Mouse (Mus musculus): ENCODE measurements at regions not wholly inside any gene's neighbourhood (a gene's known extent, or its start where the extent isn't known, plus 50 kb on each side); places are given as distances from the start of the nearest gene placed in this dataset.
"Not testable (repeated sequence)": the region's sequence is repeated elsewhere in the genome, so short reads cannot be mapped to it uniquely, and the experiment has no call there.

DNA sequence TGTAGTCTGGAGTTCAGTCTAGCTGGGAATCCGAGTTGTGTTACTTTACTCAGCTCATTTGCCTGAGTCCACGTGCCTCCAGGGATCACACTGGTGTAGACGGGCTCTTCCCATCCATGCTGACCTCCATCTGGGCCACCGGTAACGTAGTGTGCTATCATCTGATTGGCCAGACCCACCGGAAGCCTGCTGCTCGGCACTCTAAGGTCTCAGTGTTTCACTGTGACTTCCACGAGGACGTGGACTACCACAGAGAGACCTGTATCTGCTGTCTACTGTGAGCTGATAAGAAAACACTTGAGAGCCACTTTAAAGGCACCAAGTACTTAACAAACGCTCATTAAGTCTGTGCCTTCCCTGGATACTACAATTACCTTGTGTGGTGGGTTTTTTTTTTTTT, 262.8 kb upstream of the Nr5a2 start:
- DNase-seq (ENCODE audit: low spot score in 2 of 2) = no peak

DNA sequence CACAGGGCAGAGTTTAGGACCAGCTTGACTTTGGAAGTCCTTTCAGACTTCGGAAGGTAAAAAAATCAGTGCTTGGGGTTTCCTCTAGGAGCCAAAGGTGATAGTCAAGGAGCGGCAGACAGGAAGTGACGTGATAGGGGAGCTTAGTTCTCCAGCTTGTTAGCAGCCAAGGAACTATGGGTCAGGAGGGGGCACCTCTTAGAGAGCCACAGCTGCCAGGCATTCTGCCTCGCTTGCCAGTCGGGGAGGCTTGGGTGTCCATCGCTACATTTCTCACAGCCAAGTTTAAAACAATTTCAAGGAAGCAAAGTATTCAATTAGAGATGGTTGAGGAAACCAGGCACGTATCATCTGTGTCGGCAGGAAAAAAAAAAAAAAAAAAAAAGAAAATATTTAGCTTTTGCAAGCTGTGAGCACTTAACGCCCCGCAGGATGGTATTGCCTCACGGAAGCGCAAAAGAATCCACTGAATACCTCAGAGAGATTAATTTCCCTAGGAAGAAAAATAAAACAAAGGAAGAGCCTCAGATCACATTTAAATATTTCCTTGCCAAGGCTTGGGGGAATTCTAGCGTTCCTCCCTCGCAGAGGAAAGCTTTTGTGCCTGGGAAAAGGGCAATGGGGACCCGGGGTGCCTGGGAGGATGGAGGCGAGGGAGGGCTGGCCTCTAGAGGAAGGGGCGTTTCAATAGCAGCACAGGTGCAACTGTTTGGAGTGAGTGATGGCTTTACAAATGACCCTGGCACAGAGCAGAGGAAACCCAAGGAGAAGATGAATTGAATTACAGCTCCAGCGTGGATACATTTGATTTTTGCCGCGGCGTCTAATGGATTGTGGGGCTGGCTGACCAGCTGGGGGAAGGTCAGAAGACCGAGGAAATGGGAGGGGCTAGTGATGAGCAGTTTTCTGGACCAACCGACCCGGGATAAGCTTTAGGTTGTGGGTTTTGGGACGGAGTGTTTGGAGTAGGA, 261.1 kb upstream of the Nr5a2 start:
- DNase-seq (ENCODE audit: low spot score in 2 of 2) = no peak

DNA sequence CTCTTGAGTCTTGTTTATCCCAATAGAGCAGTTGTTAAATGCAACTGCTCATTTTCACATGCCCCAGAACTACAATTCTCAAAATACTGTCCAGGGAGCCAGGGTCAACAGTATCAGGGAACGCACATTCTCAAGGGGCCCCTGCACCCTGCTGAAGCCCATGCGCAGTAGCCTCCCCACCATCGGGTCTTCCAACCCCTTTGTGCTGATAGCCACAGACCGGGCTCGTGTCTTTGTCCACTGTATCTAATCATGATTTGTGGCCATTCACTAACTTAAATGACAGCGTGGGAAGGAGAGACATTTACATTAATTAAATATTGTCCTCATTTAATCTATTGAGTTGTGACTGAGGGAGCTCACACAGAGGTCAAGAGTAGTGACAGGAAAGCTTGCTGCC, 260.0 kb upstream of the Nr5a2 start:
- no peak for DNase-seq (ENCODE audit: low spot score in 2 of 2)

DNA sequence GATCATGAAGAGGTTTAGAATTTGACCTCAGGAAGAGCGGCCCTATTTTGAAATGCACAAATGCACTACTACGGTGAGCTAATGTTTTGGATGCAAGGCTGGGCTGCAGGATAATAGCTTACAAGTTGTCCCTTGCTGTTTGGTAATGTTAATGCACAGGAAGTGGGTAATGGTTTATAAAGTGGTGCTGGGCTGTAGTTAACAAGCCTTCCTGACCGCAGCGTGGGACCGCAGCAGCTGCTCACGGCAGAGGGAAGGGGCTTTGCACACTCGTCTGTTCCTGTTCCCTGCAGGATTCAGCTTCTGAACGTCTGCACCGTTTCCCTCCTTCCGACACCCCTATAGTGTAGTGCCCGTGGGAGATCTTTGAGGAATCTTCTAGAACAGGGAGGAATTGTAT, 258.4 kb upstream of the Nr5a2 start:
- no peak for DNase-seq (ENCODE audit: low spot score in 2 of 2)

DNA sequence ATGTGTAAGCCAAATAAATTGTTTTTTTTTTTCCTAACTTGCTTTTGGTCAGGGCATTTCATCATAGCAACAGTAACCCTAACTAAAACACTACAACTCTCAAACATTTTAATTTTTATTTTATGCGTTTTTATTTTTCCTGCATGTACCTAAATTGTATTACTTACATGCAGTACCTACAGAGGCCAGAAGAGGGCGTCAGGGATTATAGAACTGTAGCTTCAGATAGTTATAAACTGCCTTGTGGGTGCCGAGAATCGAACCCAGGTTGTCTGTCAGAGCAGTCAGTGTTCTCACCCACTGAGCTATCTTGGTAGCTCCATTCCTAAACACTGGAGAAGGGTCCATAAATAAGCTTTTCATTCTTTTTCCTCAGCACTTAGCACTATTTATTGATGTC, 257.8 kb upstream of the Nr5a2 start:
- DNase-seq (ENCODE audit: low spot score in 2 of 2) = no peak

DNA sequence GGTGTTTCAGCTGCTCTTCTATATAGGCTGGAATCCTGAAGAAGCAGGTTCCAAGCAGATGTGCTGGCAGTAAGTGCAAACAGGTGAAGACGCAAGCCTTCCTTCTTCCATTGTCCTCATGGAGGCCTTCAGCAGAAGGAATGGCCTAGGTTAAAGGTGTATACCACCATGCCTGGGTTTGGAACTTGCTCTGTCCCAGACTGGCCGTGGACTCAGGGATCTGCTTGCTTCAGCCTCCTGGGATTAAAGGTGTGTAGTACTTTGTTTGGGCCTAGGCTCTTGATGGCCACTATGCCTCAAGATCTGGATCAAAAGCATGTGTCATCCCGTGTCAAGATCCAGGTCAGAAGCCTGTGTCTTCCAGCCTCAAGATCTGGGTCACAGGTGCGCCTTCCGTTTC, 257.0 kb upstream of the Nr5a2 start:
- no peak for DNase-seq (ENCODE audit: low spot score in 2 of 2)

DNA sequence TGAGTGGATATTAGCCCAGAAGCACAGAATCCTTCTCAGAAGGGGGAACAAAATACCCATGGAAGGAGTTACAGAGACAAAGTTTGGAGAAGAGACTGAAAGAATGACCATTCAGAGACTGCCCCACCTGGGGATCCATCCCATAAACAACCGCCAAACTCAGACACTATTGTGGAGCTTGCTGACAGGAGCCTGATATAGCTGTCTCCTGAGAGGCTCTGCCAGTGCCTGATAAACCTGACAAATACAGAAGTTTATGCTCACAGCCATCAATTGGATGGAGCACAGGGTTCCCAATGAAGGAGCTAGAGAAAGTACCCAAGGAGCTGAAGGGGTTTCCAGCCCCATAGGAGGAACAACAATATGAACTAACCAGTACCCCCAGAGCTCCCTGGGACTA, 254.1 kb upstream of the Nr5a2 start:
- DNase-seq (ENCODE audit: low spot score in 2 of 2) = not testable (repeated sequence)

DNA sequence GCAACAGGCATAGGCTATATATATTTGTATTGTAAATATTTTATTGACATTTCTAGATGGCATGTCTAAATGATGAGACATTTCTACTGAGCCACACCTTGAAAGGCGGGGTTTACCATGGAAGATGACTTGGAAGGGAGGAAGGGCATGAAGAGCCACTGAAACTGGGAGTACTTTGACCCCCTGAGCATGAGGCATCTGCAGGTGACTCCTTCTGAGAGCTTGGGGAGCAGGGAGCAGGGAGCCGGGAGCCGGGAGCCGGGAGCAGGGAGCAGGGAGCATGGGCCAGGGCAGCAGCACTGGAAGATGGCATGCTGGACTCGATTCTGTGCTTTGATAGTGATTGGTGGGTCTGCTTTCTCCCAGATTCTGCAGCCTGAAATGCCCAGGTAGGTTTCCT, 253.5 kb upstream of the Nr5a2 start:
- DNase-seq (ENCODE audit: low spot score in 2 of 2) = no peak

DNA sequence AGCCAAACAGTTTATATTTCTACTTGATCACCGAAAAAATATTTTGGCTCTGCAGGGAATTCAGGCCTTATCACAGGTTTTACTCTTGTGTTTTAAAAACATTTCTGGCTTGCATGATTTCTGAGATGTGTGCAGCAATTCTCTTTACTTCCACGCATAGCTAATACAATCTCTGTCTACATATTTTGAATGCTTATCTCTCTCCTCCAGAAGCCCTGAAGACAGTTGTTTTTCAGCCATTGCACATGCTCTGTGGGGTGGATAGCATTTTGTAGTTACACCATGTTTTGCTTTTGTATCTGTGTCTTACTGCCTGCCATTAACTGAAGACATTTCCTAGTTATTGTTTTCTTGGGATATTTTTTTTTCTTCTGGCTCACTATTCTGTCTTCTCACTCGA, 252.6 kb upstream of the Nr5a2 start:
- DNase-seq (ENCODE audit: low spot score in 2 of 2) = no peak

DNA sequence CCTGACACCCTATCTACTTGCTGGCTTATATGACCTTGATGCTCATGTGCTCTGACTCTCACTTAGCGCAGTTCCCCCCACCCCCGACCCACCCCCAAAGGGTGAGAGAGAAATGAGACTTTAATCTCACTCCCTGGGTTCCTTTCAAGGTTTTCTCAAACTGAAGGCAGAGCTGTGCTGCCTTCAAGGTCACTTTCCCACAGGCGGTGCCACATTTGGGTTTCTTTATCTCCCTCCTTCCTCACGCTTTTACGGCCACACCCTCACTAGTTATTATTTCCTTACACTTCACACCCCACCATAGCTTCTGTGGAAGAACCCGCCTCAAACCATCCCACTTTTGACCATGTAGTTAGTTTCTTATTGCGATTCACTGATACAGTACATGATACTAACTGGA, 244.1 kb upstream of the Nr5a2 start:
- DNase-seq (ENCODE audit: low spot score in 2 of 2) = no peak

DNA sequence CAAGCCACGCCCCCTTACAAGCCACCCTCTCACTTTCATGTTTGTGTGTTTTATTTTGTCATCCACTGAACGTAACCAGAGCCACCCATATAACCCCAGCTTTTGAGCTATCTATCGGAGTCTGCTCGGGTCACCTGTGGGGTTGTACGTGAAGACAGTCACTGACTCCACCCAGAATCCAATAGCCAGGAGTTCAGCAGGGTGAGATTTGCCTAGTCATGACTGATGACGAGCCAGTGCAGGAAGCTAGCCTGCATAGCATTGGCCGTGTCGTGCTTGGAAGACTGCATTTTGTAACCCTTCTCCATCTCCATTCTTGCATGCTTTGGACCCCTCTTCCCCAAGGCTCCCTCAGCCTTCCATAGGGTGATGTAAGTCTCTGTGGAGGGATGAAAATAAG, 243.3 kb upstream of the Nr5a2 start:
- no peak for DNase-seq (ENCODE audit: low spot score in 2 of 2)

DNA sequence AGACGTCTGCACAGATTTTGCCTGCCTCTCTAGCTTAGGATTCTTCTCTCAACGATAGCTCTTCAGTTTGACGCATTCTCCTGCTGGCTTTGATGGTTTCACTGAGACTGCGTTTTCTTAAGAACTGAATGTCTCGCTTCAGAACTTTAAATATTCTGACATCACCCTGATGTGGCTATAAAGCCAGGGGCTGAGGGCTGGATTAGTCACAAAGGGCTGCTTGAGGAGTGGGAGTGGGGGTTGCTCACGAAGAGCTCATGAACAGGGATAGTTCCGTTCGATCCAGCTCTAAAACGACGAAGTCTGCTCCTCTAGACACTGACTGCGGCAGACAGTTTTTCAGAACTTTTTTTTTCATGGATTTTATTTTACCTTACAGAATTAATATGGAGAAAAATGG, 240.7 kb upstream of the Nr5a2 start:
- no peak for DNase-seq (ENCODE audit: low spot score in 2 of 2)

DNA sequence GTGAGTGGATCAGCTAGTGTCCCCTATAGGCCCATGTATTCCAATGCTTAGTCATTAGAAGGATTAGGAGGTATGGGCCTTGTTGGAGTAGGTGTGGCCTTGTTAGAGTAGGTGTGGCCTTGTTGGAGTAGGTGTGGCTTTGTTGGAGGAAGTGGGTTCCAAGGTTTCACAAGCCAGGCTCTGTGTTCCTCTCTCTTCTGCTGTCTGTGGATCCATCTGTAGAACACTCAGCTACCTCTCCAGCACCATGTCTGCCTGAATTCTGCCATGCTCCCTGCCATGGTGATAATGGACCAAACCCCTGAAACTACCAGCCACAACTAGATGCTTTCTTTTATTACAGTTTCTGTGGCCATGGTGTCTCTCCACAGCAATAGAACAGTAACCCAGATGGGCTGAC, 235.7 kb upstream of the Nr5a2 start:
- no peak for DNase-seq (ENCODE audit: low spot score in 2 of 2)

DNA sequence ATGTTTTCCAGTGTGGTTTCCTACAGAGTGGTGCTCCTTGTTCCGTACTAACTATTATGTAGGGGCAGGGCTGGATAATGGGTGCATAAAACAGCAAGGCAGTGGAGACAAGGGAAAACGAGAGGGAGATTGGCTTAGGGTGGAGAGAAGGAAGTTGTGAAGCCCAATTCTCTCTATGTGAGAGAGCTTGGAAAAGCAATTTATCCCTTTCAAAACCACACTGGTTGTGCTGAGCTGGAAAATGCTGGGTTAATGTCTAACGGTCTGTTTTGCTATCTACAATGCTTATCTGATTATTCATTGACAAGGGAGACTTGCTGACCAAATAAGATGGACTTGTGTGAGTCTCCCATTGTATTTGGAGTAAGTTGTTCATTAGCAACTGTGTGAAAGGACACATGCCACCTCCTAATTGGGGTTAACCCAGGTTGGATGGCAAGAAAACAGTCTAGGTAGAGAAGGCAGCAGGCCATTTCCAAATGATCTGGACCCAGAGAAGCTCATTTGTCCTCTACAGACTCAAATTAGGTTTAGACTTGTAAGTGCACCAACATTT, 234.9 kb upstream of the Nr5a2 start:
- DNase-seq (ENCODE audit: low spot score in 2 of 2) = no peak

DNA sequence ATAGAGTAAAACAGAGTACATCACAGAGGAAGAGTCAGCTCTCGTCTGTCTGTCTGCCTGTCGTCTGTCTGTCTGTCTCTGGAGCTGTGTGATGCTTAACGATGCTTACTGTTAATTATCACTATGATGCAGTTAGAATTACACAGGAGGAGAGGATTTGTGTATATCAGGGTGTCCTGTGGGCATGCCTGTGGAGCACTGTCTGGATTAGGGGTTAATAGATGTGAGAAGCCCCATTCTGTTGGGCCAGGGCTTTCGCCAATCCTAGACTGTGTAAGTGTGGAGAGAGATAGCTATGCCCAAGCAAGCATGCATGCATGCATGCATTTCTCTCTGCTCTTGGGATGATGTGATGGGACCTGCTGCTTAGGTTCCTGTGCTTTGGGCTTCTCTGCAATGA, 218.0 kb upstream of the Nr5a2 start:
- DNase-seq (ENCODE audit: low spot score in 2 of 2) = no peak

DNA sequence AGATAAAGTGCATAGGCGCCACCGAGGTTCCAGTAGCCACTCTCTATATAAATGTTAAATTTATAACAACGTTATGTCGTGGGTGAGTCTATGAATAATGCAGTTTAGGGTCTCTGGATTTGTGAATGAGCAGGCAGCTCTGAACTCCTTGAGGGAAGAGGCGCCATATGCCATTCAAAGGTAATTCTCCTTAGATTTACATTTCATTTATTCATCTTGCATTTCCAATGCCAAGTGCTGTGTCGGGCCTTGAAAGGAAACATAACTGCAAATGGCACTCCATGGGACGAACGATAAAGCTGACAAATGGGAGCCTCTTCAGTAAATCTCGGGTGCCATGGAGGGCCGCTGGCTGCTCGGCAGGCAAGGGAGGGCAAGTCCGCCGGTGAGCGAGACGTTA, 216.4 kb upstream of the Nr5a2 start:
- DNase-seq (ENCODE audit: low spot score in 2 of 2) = no peak

DNA sequence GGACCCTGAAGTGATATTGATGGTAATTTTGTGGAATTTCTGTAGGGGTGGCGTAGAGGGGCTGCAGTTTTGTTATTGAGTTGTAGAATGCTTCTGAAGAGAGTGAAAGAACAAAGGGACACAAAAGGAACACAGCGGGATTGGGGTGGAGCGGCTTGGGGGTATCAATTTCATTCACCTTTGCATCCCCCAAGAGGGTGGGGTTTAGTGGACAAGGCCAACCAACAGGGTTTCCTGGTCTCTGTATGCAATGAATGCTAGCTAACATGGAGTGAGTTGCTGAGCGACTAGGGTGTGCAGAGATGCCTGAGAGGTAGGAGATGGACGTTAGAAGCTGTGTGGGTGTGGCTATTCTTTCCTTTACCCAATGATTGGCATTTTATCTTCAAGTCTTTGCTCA, 213.8 kb upstream of the Nr5a2 start:
- no peak for DNase-seq (ENCODE audit: low spot score in 2 of 2)

DNA sequence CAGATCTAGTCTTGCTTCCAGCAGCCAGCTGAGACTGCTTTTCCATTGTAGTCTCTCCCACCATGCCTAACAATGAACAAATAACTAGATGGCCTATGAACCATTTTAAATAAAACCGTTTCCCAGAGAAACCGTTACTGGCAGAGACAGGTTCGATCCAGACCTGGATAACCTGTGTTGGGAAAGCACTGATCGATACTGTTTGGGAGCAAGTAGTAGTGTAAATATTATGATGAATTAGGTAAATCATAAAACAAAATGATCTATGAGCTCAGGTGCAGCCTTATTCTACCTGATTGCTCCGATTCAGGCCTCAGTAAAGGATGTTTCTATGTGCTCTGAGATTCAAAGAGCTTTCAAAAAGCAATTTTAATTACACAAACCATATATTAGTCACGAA, 211.9 kb upstream of the Nr5a2 start:
- no peak for DNase-seq (ENCODE audit: low spot score in 2 of 2)

DNA sequence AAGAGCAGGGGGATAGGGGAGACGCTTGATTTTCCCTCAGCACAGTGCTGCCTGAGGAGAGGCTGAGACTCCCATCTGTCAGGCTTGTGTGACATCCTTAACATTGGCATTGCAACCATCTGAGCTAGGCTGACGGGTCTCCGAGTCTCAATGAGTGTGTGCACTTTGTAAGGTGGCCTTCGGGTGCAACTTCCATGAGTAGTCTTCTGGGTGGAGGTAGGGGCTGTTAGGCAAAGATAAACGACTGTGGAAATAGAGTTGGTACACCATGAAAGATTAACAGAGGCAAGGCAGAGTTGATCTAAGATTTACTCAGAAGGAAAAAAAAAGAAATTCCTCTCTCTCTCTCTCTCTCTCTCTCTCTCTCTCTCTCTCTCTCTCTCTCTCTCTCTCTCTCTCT, 211.2 kb upstream of the Nr5a2 start:
- DNase-seq (ENCODE audit: low spot score in 2 of 2) = no peak

DNA sequence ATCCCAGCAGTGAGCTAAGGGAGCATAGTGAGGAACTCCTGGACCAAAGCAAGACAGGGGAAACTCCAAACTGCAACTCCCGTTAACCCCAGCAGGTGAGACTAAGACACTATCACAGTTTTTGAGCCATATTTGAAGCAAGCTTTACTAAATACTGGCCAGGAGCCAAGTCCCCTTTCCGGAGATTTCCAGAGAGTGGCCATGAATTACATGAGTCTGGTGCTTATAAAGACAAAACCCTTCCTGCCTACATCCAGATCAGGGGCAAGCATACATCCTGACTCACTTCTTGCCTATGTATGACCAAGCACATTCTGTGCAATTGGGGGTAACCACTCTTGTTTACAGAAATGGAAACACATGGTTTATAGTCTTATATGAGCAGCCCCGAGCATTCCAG, 187.6 kb upstream of the Nr5a2 start:
- DNase-seq (ENCODE audit: low spot score in 2 of 2) = no peak

DNA sequence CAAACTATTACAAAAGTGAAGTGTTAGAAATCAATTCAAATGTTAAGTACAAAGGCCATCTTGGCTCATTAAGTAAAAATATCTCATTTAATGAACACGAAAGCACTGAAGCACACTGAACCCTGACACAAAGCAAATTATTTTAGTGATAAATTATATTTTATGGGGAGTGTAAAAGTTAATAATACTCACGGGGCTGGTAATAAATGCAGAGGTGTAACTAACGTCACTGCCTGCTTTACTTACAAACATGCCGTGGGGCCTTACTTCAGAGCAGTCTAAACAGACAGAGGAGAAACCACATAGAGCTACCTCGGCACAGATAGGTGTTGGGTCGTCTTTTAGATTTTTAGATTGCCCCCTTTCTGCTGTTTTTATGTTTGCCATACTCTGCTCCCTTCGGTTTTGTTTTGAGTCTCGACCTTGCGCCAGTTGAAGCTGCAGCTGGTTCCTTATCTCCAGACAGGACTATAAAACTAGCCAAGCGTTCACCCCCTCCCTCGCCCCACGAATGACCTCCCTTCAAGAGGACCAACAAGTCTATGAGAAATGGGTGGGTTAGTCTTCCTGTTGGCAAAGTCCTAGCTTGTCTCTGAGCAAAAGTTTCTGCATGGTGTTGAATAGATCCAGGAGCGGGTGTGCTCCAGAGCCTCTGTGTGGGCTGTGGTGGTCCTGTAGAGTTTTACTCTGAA, 181.8 kb upstream of the Nr5a2 start:
- no peak for DNase-seq (ENCODE audit: low spot score in 2 of 2)

DNA sequence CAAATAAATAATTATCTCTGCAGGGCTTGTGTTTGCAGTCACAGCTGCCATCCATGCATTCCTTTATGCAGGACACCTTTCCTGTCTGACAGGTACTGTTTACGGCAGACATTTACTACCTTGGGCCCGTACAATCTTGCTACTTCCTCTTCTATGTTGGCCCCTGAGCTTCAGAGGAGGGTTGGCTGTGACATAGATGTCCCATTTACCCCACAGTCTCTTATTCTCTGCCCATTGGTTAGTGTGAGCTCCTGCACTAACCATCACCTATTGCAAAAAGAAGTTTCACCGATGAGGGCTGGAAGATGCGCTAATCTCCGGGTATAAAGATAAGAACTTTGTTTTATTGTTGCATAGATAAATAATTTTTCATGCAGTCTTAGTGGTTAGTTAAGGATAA, 181.1 kb upstream of the Nr5a2 start:
- no peak for DNase-seq (ENCODE audit: low spot score in 2 of 2)

DNA sequence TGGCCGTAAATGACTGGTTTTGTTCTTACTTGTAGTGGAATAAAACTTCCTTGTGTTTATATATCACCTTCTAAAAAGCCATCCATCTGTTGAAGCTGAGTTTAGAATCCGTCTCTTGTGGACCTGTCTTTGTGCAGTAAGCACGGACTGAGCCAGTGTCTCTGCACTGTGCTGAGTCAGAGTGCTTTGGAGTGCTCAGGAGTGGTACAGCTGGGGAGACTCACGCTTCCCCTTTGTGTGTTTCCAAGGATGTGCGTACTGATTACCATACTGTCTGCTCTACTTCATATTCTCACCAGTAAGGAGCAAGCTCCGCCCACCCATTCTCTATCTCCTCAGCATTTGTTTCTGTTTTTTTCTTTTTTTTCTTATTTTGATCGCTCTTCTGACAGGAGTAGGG, 175.9 kb upstream of the Nr5a2 start:
- no peak for DNase-seq (ENCODE audit: low spot score in 2 of 2)

All from thymus, postnatal 10 days (tissue).